Mouse (Mus musculus) thymus, postnatal 10 days (tissue): ENCODE results near the gene Specc1.
"Not testable (repeated sequence)": the region's sequence is repeated elsewhere in the genome, so short reads cannot be mapped to it uniquely, and the experiment has no call there.

Experiments used
- DNase-seq, 2 experiments: peaks; one replicate each; pipeline ENCODE4 v3.0.0; 2021; ENCODE audit warnings: low spot score in 2 of 2

Specc1 gene

GRCm38 (mm10) chr11:61956572-61957295 lies at the start of gene Specc1:
Specc1 (plus strand) TSS chr11:61956763.
- peak; percentile 75 to 93 for DNase-seq

- no peak for DNase-seq
Observed at GRCm38 (mm10) chr11:61908315-61908714, 48.2 kb upstream of the Specc1 start.

DNA sequence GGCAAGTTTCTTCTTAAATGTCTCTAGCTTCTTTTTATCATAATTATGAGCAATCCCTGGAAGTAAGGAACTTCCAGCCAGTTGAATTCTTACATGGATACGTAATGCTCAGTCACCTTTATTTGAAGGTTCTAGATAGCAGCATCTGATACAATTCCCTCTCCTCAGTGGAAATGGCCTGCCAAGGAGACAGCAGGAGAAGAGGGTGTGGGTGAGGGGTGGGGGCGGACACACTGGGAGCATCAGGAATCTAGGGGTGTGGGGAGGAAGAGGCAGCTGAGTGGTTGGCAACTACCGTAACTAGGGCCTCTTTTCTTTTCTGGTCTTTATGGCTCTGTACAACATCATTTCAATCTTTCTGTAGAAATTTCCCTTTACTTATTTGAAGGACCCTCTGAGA lies 36.9 kb upstream of the Specc1 start:
- DNase-seq: no peak

DNA sequence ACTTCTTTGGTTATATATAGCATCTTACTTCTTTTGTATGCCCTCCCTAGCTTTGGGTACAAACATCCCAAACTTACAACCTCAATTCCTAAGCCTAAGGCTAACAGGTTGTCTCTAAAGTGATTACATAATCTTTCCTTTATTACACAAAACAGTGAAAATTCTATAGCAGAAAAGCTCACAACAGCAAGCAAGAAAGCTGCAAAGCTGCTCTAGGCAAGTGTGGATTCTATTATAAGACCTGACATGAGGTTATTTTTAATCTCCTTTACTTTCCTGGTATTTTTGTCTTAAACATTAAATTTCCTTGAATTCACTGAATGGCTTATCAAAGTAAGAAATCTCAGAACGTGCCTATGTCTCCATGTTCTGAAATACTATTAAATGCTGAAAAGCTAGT lies 33.3 kb upstream of the Specc1 start:
- DNase-seq: no peak

DNA sequence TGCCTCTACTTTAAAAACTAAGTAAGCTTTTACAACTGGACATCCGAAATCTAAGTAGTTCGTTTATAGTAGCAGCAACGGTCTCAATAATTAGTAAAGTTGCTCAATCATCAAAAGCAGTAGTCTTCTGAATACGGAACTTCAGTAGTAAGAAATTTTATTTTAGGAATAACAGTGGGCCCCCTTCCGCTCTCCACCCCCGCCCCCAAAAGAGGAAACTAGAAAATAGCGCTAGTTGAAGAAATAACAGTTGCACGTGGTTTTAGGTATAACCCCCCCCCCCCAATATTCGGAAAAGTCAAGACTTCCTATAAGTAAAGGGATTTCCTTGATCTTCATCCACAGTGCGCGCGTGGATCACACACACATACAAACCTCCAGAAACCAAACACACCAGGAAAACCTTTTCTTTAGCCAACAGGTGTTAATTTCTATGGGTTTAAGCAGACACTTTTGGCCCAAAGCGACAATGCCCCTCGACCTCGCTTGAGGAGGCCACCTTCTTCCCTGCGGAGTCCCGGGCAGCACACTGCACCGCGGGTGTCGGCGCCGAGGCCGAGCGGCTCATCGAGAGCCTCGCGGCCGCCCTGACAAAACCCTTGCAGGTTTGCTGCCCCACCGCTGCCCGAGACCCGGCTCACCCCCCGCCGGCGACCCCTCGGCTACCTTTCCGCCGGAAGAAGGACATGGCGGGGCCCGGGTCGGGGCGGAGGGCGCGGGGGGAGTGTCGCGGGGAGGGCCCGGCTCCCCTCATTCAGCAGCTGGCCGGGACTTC lies 27.1 kb upstream of the Specc1 start:
- DNase-seq: no peak

DNA sequence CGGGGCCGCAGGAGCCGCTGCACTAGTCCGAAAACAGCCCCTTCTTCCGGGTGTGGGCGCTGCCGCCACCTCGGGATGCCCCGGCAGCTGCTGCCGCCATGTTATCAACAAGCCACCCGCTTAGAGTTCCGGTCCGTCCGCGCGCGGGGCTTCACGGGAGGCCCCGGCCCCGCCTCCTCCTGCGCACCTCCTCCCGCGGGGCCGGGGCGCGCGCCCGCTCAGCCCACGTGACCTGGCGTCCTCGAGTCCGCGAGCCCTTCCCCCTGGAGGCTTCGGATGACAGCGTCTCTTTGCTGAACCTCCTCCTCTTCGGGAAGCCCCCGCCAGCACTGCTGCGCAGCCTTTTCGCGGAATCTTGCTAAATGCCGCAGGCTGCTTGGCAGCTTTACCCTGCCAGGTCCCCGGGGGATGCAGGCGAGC lies 26.5 kb upstream of the Specc1 start, which contains the start of gene Akap10:
TSS of gene Akap10 (minus strand) at position 155 of the 420 bp plus-strand sequence.
- DNase-seq: peak; percentile 93

GRCm38 (mm10) chr11:61930640-61931586 lies 25.6 kb upstream of the Specc1 start:
- peak in 1 of 2 experiments; percentile 7 for DNase-seq

DNA sequence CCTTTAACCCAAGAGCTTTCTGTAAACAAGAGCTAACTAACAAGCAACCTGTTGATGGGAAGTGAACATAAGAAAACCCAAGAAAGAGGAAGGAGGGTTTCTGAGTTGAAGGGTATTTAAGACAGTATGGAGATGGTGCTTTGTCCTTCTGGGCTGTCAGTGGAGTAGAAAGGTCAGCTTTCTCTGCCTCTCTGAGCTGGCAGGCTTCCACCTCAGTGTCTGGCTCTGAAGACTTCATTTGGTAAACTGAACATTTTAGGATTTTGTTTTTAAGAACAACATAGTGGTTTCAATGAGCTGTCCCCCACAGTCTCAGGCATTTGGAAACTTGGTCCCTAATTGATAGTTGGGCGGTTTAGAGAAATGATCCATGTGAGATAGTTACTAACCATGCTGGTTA lies 18.8 kb upstream of the Specc1 start:
- no peak for DNase-seq

DNA sequence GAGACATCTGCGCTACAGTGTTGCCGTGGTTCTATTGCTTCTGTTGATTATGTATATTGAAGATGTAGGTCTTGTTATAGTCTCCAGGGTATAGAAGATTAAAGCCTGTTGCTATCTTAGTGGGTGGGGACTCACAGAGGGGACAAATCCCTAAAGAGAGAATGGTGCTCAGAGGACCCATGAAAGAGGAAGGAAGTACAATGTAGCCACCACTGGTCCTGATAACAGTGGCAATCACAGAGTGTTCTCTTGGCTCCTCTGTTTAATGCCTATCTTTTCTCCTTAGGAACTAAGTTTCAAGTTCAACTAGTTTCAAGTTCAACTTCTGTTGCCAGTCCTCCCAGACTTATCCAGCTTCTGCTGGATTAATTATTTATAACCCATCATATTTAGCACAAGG lies 13.7 kb upstream of the Specc1 start:
- DNase-seq: no peak

- DNase-seq: no peak
Observed at GRCm38 (mm10) chr11:61944417-61944816, 12.1 kb upstream of the Specc1 start.

DNA sequence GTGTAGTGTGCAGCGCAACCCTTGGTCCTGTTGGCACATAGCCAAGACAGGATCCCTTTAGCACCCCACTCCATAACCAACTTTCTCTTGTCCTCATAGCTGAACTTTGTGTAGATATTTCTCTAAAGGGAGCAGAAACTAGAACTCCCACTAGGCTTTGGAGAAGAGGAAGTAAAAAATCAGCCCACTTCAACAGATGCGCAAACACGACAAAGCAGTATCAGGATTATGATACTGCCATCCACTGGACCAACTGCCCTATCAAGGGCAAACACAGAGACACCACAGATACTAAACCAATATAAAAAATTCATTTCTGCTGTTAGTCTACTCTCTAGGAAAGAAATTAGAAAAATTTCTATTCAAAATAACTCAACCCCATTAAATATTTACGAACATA lies 10.0 kb upstream of the Specc1 start:
- no peak for DNase-seq

GRCm38 (mm10) chr11:61949315-61949714 lies 7.2 kb upstream of the Specc1 start:
- peak in 1 of 2 experiments; percentile 32 for DNase-seq

DNA sequence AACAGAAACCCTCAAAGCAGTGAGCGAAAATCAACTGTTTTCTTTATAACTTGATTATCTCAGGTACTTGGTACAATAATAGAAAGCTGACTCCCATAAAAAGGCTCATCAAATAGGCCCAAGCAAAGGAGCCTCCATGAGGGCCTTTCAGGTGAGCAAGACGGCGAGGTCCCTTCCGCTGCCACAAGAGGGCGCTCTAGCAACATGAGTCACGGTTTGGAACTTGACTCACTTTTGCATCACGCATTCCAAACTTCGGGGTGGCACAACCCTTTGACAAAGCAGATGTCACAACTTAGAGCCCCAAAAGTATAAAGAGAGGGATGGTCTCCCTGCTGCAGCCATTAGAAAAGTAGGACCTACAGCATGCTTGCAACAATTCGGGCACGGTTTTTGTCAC lies 5.9 kb upstream of the Specc1 start:
- peak; percentile 49 to 85 for DNase-seq

GRCm38 (mm10) chr11:61955136-61955535 lies 1.4 kb upstream of the Specc1 start:
- no peak for DNase-seq

DNA sequence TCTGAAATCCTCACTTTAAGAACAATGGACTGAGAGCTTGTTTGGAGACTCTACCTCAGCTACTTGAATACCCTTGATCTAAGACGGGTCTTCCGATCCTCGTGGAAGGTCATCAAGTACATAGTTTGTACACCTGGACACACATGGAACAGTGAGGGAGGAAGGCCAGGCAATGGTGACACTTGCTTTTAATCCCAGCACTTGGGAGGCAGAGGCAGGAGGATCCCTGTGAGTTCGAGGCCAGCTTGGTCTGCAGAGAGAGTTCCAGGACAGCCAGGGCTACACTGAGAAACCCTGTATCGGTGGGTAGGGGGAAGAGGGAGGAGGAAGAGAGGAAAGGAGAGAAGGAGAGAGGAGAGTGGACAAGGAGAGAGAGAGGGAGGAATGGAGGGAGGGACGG lies 612 bp upstream of the Specc1 start:
- no peak for DNase-seq

GRCm38 (mm10) chr11:61957296-61957813 lies 792 bp downstream of the Specc1 start:
- DNase-seq: no peak

DNA sequence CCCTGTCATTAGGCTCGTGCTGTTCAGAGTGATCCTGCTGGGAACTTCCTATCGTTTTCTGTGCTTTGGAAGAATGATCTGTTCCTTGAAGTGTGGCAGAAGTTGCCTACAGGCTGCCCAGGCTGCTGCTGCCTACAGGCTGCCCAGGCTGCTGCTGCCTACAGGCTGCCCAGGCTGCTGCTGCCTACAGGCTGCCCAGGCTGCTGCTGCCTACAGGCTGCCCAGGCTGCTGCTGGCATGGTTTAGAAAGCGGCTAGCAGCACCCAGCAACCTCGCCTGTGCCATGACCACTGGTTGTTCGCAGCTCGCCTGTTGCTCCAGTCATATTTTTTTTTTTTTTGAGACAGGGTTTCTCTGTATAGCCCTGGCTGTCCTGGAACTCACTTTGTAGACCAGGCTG lies 2.1 kb downstream of the Specc1 start:
- not testable (repeated sequence) for DNase-seq

DNA sequence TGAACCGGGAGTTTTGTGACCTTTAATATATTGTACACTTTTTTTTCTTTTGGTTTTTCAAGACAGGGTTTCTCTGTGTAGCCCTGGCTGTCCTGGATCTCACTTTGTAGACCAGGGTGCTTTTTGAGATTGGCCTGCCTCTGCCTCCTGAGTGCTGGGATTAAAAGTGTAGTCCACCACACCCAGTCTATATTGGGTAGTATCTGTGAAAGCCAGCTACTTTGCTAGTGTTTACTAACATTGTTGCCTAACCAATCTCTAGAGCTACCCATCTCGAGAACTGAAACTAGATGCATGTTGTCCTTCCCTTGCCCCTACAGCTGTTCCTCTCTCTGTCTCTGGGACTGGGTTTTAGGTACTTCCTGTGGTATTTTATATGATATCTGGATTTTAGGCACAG lies 3.5 kb downstream of the Specc1 start:
- no peak for DNase-seq

DNA sequence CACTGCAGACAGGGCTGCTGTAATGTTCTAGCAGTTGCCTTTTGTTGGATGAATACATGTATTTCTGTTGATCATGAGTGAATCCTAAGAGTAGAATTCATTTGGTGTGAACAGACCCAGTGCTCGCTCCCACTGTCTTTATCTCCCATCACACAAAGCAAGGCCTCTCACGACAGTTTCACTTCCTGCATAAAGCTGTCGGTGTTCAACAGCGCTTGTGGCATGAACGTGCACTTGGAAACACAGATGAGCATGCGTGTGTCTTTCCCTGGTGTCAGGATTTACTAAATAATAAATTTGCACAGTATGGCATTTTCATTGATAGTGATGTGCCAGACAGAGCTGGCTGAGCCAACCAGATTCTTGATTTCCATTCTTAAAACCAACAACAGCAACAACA lies 6.1 kb downstream of the Specc1 start:
- DNase-seq: no peak

GRCm38 (mm10) chr11:61963193-61963592 lies 6.6 kb downstream of the Specc1 start:
- no peak for DNase-seq

- DNase-seq: no peak
Observed at GRCm38 (mm10) chr11:61964611-61965010, 8.0 kb downstream of the Specc1 start.

GRCm38 (mm10) chr11:61967034-61967433 lies 10.5 kb downstream of the Specc1 start:
- DNase-seq: no peak
